Mouse (Mus musculus): Measurements from ENCODE around the gene Prkce.

- TF ChIP-seq POLR2A (IDR thresholded peaks at IDR 0.05; ENCODE audit: insufficient read length, low read depth) (no peak), SRF (IDR thresholded peaks at IDR 0.05; ENCODE audit: control insufficient read depth, insufficient read length, low read depth) (no peak), USF1 (IDR thresholded peaks at IDR 0.05; ENCODE audit: low read depth) (no peak), REST (IDR thresholded peaks at IDR 0.05; ENCODE audit: insufficient read depth, insufficient read length) (no peak), POLR2AphosphoS2 (IDR thresholded peaks at IDR 0.05; ENCODE audit: insufficient read length, low read depth) (no peak), MAX (IDR thresholded peaks at IDR 0.05; ENCODE audit: low read depth) (no peak), CEBPB (IDR thresholded peaks at IDR 0.05; ENCODE audit: insufficient read depth, poor library complexity, severe bottlenecking) (no peak), MYOG (IDR thresholded peaks at IDR 0.05; ENCODE audit: control insufficient read depth in 1 of 3, insufficient read depth in 1 of 3, insufficient read length in 2 of 3, low read depth in 2 of 3) (no peak)
Measured at GRCm38 (mm10) chr17:86330076-86330955, 162.7 kb downstream of the Prkce start.
